ENCODE assay signal across 17 mouse cellular contexts in genomic region chr4:99934859-99935258, GRCm38 (mm10). TPM values are rescaled to one million over a fixed set of nuclear protein-coding genes. Genes with fewer than 3 reads are reported as not detected.
DNase-seq lines count a peak whose midpoint lies in the region; ATAC-seq and TF ChIP-seq lines count a peak whose summit lies in the region.
"Had no signal": no experiment of that assay in that cellular context is flagged by ENCODE, and none has a peak within 500 bp of the region (broad histone marks: within the 10 kb centered on the region; RNA-seq: fewer than 3 reads in every experiment).

No protein-coding gene starts in this region.

- no peaks in the 10 kb centered on the region for H3K9me3 ChIP-seq in lung, postnatal 0 days (ENCODE audit: low read length)
- H3K9me3 ChIP-seq: embryonic facial prominence, embryonic 10.5 days; forebrain, embryonic 15.5 days; hindbrain, embryonic 15.5 days; limb, embryonic 15.5 days; neural tube, embryonic 15.5 days had no signal

- H3K27ac ChIP-seq in lung, postnatal 0 days (ENCODE audit: low read length) = no peak overlapping the region
- H3K27ac ChIP-seq: embryonic facial prominence, embryonic 10.5 days; forebrain, embryonic 15.5 days; hindbrain, embryonic 15.5 days; limb, embryonic 15.5 days; neural tube, embryonic 15.5 days had no signal

- H3K36me3 ChIP-seq in lung, postnatal 0 days (ENCODE audit: insufficient read depth, low read length) = no peaks in the 10 kb centered on the region
- H3K36me3 ChIP-seq: forebrain, embryonic 15.5 days; hindbrain, embryonic 15.5 days; neural tube, embryonic 15.5 days had no signal

- peaks cover 3% of the 10 kb centered on the region; the same call in 1 of the 2 replicates for H3K4me1 ChIP-seq in lung, postnatal 0 days (ENCODE audit: insufficient read depth, low read depth, low read length)

- no peak for TF ChIP-seq EP300 in lung, postnatal 0 days (IDR thresholded peaks at IDR 0.05)

- no peak for ATAC-seq in lung, postnatal 0 days
- ATAC-seq: forebrain, embryonic 15.5 days had no signal

- no peak overlapping the region for H3K9ac ChIP-seq in lung, postnatal 0 days (replicated peaks; ENCODE audit: low read depth)
- H3K9ac ChIP-seq: forebrain, embryonic 15.5 days; hindbrain, embryonic 15.5 days; limb, embryonic 15.5 days; neural tube, embryonic 15.5 days had no signal

- H3K27me3 ChIP-seq in lung, postnatal 0 days (replicated peaks; ENCODE audit: insufficient read depth, low read length) = no peaks in the 10 kb centered on the region
- H3K27me3 ChIP-seq: forebrain, embryonic 15.5 days; hindbrain, embryonic 15.5 days; limb, embryonic 15.5 days; neural tube, embryonic 15.5 days had no signal

- DNase-seq in cerebellum, postnatal 36 days = peak; percentile 30 to 35
- DNase-seq in cerebellum, adult 9-10 months = no peak
- peak; percentile 43 for DNase-seq in kidney, postnatal 10 days
- no peak for DNase-seq in kidney, adult 9 months
- peak; percentile 44 for DNase-seq in lung, postnatal 0 days (ENCODE audit: low spot score)
- no peak for DNase-seq in lung, postnatal 25 days (ENCODE audit: low spot score)
- DNase-seq in thymus, postnatal 36 days = no peak
- DNase-seq: adrenal gland, adult 2 months; gastrocnemius, postnatal 14 days; heart, adult 18-20 months; left cerebral cortex, postnatal 4 days had no signal

- 73% methylated on average over 7 of the region's 7 CpGs for WGBS in lung, postnatal 0 days

- TF ChIP-seq CTCF in lung, postnatal 0 days (IDR thresholded peaks at IDR 0.05) = no peak

- H3K4me3 ChIP-seq in lung, postnatal 0 days (ENCODE audit: low read depth, low read length) = no peak overlapping the region
- H3K4me3 ChIP-seq: embryonic facial prominence, embryonic 10.5 days; forebrain, embryonic 15.5 days; hindbrain, embryonic 15.5 days; limb, embryonic 15.5 days; neural tube, embryonic 15.5 days had no signal

- H3K4me2 ChIP-seq in lung, postnatal 0 days (replicated peaks; ENCODE audit: low read depth, low read length) = no peak overlapping the region
- H3K4me2 ChIP-seq: forebrain, embryonic 15.5 days; hindbrain, embryonic 15.5 days; limb, embryonic 15.5 days; midbrain, embryonic 11.5 days; neural tube, embryonic 15.5 days had no signal

RNA-seq across cellular contexts. Expression of gene Itgb3bp, which starts 5.2 kb away (rescaled TPM):
- 11.9 and 13.5 TPM in 2 replicates for polyA plus RNA-seq in lung, postnatal 0 days (2015; fragmentation: Nextera tagmentation; extraction: Ambion mirVana)

RNA-seq across cellular contexts. Expression of gene Pgm1, which starts 5.6 kb away (rescaled TPM):
- 76.3 and 81.6 TPM in 2 replicates for polyA plus RNA-seq in lung, postnatal 0 days (2015; fragmentation: Nextera tagmentation; extraction: Ambion mirVana)

Comparison
In these comparisons a context has a peak if more than half of its experiments do, and no peak if none do; other contexts are left out.
1. DNase-seq: peak in cerebellum, postnatal 36 days (2 of 2), kidney, postnatal 10 days (single experiment) and lung, postnatal 0 days (single experiment); none in cerebellum, adult 9-10 months (single experiment), kidney, adult 9 months (single experiment), lung, postnatal 25 days (single experiment) and thymus, postnatal 36 days (0 of 2).